Mouse (Mus musculus) brain, embryonic 14.5 days (tissue): Measurements from ENCODE around the gene Egfl8.

ENCODE experiments used
- CTCF ChIP-seq: fragments of 200-500 bp; IDR thresholded peaks from 2 replicates; pipeline ENCODE4 v1.5.1; 2012; ENCODE audit warnings: inconsistent platforms, mild to moderate bottlenecking, moderate library complexity, borderline replicate concordance; ENCODE audit not compliant: insufficient read depth, insufficient read length; ENCODE audit errors: extremely low read depth
- POLR2A ChIP-seq: fragments of 200-500 bp; IDR thresholded peaks from 2 replicates; pipeline ENCODE4 v1.6.1; 2012; ENCODE audit warnings: mild to moderate bottlenecking, inconsistent platforms, borderline replicate concordance; ENCODE audit not compliant: poor library complexity, insufficient read depth, insufficient read length, severe bottlenecking; ENCODE audit errors: extremely low read depth

- TF ChIP-seq POLR2A (peak; percentile 15; the same call in 1 of the 2 replicates), CTCF (no peak)
Observed at GRCm38 (mm10) chr17:34603375-34604060, 12.3 kb downstream of the Egfl8 start, which contains the start of gene Rnf5.
